Mouse (Mus musculus) thymus, postnatal 4 days (tissue): Measurements from ENCODE around the gene Actr3.
"Not testable (repeated sequence)": the region's sequence is repeated elsewhere in the genome, so short reads cannot be mapped to it uniquely, and the experiment has no call there.

ENCODE experiments used
- DNase-seq: peaks from one replicate; pipeline ENCODE4 v3.0.0; 2021

Actr3 gene

DNA sequence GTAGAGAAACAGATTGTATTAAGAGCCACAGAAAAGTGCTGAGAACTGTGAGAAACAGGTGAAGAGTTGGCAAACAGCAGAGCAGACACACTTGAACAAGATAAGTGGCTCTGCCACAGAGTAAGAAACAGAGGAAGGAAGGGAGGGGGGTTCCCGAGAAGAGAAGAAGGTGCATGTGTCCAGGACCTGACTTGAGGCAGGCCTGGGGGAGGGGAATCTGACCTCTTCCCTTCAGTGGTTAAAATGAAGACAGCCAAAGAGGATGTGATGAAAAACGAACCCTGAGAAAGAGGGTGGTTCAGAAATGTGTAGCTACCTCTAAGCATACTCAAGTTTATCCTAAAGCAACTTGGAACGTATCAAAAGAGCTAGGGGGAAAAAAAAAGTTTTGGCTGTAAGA lies 2.4 kb upstream of the Actr3 start:
- peak; percentile 31 for DNase-seq

DNA sequence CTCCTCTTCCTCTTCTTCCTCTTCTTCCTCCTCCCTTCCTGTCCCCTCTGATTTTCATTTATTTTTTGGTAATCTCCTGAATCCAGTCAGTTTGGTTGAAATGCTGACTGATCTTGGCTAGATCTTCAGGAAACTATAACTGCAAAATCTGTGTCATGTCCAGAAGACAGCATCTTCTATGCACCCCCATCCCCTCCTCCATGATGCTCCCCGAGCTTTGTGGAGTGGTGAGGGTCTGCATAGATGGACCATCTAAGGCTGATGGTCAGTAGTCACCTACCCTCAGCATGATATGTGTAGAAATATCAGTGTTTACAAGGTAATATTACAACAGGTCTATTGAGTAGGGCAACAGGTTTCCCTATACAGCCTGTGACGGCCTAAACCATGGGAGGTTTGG lies 1.6 kb upstream of the Actr3 start:
- no peak for DNase-seq

DNA sequence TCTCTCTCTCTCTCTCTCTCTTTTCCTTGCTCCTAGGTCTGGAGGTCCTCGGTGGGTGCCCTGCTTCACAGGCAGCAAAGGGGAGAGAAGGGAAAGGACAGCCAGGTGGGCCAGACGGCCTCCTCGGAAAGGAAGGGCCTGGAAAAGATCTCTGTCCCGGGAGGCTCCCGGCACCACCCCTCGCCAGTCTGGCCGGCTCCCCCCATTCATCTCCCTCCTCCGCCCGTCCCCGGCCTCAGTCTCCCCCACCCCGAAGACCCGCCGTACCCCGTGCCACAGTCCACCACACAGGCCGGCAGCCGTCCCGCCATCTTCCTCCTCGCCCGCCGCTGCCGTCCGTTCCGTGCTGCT lies 534 bp downstream of the Actr3 start:
- DNase-seq, result no peak

- peak; percentile 69 for DNase-seq
Measured at GRCm38 (mm10) chr1:125434485-125435001, 984 bp downstream of the Actr3 start.

- no peak for DNase-seq
Measured at GRCm38 (mm10) chr1:125431286-125431685, 4.2 kb downstream of the Actr3 start.

DNA sequence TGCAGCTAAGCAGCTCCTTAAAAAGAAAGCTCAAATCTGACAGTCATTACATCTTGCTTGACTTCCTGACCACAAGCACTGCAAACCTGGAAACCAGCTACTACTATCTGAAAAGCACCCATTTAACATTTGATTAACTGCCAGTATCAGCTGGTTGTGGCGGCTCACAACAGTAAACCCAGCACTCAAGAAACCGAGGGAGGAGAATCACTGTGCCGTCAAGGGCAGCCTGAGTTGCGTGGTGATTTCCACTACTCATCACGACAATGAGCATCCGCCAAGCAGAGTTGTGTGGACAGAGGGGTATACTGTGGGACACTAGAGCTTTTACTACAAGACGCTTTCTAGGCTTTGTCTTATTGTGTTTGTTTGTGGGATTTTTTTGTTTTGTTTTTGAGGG lies 4.8 kb downstream of the Actr3 start:
- DNase-seq, result no peak

DNA sequence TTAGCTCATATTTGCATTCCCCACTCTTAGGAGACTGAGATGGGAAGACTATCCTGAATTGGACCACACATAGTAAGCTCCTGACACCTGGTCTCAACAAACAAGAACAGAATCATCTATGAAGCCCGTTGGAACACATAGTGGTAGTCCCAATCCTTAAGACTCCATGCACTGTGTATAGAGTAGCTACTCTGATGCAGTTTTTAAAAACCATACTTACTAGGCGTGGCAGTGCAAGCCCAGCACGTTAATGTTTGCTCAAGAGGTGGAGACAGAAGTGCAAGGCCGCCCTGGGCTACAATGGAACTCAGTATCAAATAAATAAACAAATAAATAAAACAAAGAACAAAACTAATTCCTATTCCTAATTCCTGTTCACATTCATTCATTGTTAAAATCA lies 5.5 kb downstream of the Actr3 start:
- DNase-seq, result no peak

- no peak for DNase-seq
Measured at GRCm38 (mm10) chr1:125428315-125428714, 7.2 kb downstream of the Actr3 start.

DNA sequence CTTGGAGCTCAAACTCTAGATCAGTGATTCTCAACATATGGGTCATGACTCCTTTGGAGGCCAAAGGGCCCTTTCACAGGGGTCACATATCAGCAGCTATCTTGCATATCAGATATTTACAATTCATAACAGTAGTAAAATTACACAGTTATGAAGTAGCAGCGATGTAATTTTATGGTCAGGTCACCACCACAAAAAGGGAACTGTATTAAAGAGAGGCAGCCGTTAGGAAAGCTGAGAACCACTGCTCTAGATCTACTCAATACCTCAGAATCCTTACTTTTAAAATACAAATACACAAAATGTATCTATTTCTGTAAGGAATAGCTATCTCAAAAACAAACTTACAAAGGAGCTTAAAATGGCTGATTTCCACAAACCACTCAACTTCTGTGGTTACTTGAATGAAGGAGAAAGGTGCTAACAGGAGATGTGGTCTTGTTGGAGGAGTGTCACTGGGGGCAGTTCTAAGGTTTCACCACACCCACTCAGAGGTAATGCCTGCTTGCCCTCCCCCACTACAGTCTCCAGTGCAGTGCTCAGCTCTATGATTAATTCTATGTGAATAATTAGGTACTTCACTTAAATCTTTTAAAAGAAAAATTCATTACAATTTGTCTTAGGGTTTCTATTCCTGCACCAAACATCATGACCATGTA lies 9.0 kb downstream of the Actr3 start:
- DNase-seq, result no peak

- no peak for DNase-seq
Measured at GRCm38 (mm10) chr1:125419906-125420305, 15.6 kb downstream of the Actr3 start.

DNA sequence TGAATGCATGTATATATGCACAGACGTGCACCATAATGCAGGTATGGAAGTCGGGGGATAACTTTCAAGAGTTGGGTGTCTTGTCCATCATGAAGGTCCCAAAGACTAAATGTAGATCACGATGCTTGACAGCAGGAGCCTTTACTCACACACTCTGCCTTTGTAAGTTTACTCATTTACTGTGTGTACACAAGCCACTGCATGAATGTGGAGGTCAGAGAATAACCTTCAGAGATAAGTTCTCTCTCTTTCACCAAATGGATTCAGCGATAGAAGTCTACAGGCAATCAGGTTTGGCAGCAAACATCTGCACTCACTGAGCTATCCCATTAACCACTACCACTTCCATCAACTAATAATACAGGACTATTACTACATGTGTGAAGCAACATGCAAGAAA lies 16.8 kb downstream of the Actr3 start:
- DNase-seq, result no peak

DNA sequence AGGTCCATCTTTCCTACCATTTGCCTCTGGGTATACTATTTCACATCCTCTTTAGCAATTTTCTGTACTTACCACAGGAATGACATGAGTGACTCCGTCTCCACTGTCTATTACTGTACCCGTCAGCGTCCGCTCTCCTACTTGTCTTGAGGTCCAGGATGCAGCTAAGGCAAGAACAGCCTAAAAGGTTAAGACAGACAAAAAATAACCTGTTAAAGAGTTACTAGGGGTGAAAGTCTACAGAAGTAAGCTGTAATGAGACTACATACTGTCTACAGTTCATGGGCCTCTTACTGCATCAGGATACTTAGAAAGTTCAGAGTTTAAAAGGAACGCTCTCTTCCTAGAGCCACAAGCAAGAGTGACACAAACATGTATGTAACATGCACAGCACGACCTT lies 28.3 kb downstream of the Actr3 start:
- no peak for DNase-seq

GRCm38 (mm10) chr1:125395391-125395790 lies 40.1 kb downstream of the Actr3 start:
- DNase-seq, result no peak

DNA sequence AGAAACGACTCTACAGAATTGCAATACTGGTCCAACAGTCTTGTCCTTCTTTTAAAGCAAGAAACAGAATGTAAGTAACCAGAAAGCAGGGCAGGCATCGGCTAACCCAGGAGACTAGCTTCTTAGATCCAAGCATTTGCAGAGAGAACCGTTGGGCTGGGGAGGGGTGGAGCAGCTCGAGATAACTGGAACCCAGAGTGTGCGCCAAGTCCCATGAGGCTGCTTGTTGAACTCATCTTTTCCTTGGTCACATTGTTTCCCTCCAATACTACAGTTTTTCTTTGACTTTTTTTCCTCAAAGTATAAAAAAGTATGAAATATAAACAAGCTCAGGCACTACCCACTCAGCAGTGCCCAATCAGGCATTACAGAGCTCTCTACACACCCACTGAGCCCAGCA lies 42.2 kb downstream of the Actr3 start:
- DNase-seq, result not testable (repeated sequence)

- not testable (repeated sequence) for DNase-seq
Measured at GRCm38 (mm10) chr1:125390065-125390754, 45.3 kb downstream of the Actr3 start.

GRCm38 (mm10) chr1:125389634-125390033 lies 45.9 kb downstream of the Actr3 start:
- not testable (repeated sequence) for DNase-seq

DNA sequence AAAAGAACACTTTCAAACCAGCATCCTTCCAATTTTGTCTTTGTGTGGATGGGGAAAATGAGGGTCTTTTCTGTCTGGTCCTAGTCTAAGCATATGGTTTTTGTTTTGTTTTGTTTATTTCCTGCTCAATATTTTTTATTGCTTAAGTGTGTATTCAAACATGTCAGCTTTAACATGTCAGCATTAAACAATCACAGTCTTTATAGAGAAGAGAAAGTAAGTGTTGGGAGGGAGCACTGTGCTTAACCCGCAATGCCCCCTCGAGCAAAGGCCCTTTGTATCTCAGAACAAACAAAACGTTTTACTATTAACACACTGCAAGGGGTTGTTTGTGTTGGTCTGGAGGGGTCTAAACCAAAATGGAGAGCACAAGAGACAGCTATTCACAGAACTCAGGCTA lies 47.2 kb downstream of the Actr3 start:
- DNase-seq, result no peak

GRCm38 (mm10) chr1:125386217-125386616 lies 49.3 kb downstream of the Actr3 start:
- DNase-seq, result no peak

DNA sequence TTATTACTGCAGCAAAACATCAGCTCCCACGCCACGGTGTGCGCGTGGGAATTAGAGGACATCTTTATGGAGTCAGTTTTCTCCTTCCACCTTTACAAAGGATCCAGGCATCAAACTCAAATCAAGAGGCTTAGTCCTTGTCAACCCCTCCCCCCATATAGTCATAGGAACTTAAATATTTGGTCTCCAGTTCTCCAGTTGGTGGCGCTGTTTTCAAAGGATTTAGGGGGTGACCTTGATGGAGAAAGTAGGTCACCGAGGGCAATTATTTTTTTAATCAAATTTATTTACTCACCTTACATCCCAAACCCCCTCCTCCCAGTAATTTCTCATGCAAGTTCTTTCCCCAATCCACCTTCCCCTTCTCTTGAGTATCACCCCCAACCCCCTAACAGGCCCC lies 52.9 kb downstream of the Actr3 start:
- peak; percentile 49 for DNase-seq

DNA sequence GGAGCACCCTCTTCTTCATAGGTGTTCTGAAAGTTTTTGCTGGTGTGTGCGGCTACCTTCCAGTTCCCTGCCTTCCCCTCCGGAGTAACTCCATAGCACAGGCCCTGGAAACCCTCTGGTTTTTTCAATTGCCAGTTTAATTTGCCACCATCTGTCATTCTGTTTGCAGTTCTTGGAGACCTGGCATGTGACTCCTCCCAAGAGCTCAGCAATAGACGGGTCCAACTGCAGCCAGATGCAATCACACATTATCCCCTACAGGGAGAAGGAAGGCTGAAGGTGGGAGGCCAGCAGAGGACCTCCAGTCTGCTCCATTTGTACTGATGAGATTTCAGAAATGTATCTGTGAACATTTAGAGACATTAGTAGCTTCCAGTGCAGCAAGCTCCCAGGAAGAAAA lies 56.6 kb downstream of the Actr3 start:
- no peak for DNase-seq

- DNase-seq, result no peak
Measured at GRCm38 (mm10) chr1:125372855-125373254, 62.7 kb downstream of the Actr3 start.

GRCm38 (mm10) chr1:125370779-125371178 lies 64.7 kb downstream of the Actr3 start:
- peak; percentile 53 for DNase-seq

DNA sequence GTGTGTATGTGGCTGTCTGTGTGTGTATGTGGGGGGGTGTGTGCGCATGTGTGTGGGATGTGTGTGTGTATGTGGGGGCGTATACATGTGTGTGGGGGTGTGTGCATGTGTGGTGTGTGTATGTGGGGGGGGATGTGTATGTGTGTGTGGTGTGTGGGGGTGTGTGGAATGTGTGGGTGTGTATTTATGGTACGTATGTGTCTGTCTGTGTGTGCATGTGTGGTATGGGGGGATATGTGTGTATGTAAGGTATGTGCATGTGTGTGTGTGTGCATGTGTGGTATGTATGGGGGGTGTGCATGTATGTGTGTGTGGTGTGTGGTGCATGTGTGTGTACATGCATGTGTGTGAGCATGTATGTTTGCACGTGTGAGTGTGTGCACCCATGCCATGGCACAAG lies 70.0 kb downstream of the Actr3 start:
- no peak for DNase-seq

- DNase-seq, result no peak
Measured at GRCm38 (mm10) chr1:125351416-125352037, 84.0 kb downstream of the Actr3 start.
